Mouse (Mus musculus) adrenal gland, adult 10 weeks (tissue): ENCODE data around the gene 1700010B08Rik. TPM values are rescaled to one million over a fixed set of nuclear protein-coding genes. Genes with fewer than 3 reads are reported as not detected.

Experiments used
- polyA plus RNA-seq: library from polyadenylated mRNA; stranded (reverse); fragments of 350-450 nt; fragmentation: Illumina TruSeq; extraction: RNeasy Lipid Tissue Mini Kit (QIAGEN cat#74804); gene quantifications from one replicate; pipeline ENCODE4 v1.2.3, GENCODE M21; 2014; ENCODE audit warnings: low read depth, low replicate concordance

The 1700010B08Rik gene
- not detected for polyA plus RNA-seq

DNA sequence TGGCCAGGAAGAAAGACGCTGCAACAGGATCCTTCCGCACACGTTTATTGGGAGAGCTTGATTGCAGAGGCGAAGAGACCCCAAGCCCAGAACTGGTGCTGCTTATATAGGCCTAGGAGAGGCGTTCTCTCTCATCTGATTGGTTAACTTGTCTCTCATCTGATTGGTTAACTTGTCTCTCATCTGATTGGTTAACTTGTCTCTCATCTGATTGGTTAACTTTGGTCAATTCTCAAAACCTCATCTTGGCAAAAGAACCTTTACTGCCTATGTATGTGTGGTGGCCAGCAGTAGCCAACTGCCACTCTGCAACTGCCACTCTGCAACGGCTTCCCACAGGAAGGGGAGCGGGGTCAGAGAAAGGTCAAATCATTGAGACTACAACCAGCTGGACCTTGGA lies at the start of gene 1700010B08Rik:
TSS of gene 1700010B08Rik (plus strand) at position 301 of the 400 bp plus-strand sequence.

DNA sequence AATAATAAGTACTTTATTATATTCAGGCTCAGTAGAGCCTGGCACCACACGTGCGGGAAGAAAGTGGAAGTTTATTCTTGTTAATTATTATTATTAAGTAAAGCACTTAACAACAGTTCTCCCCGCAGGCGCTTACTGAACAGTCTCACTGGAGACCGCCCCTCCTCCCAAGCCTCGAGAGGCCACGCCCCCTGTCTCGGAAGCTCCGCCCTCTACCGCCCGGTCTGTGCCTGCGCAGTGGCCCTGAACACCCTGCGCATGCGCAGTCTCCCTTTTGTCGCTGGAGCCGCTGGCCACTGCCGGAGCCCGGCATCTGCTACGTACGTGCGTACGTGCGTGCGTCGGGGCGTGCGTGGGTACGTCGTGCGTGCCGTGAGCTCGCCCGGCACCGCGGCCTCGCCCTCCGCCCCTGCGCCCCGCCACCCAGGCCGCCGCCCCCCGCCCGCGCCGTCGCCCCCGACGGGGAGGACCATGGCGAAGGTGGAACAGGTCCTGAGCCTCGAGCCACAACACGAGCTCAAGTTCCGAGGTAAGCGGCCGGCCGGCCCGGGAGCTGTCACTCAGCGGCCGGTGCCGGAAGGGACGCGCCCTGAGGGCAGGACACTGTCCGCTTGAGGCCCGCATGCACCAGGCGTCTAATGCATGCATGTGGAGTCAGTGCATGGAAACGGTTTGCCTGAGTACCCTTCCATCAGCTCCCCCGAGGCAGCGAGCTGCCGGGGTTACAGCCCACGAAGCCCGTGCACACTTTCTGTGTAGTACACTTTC lies 18.2 kb downstream of the 1700010B08Rik start, which contains the start of gene Vapb:
TSS of gene Vapb (plus strand) at position 290 of the 768 bp plus-strand sequence.

Other genes with a start within 250 kb of the 1700010B08Rik start
- not detected for gene 1700021F07Rik, start 196.8 kb upstream of the 1700010B08Rik start, polyA plus RNA-seq
- not detected for gene Ankrd60, start 141.1 kb upstream of the 1700010B08Rik start, polyA plus RNA-seq
- 43.9 TPM for gene Rab22a, start 59.7 kb upstream of the 1700010B08Rik start, polyA plus RNA-seq
- gene Vapb, start 18.1 kb downstream of the 1700010B08Rik start, polyA plus RNA-seq = 317 TPM